Mouse (Mus musculus) embryonic facial prominence, embryonic 10.5 days (tissue): ENCODE data around the gene Nhp2. TPM values are rescaled to one million over a fixed set of nuclear protein-coding genes. Genes with fewer than 3 reads are reported as not detected.

Experiments used
- DNase-seq: peaks from one replicate; pipeline ENCODE4 v3.0.0-alpha.2; 2017; ENCODE audit warnings: low spot score
- H3K27ac ChIP-seq: fragments of 300-500 bp; sonication (generic); replicated peaks from 2 replicates; pipeline ENCODE4 v1.5.1; 2016; ENCODE audit warnings: mild to moderate bottlenecking
- H3K27me3 ChIP-seq: fragments of 300-500 bp; sonication (generic); replicated peaks from 2 replicates; pipeline ENCODE4 v1.6.1; 2016; ENCODE audit warnings: low read depth, mild to moderate bottlenecking; ENCODE audit not compliant: poor library complexity, severe bottlenecking
- H3K36me3 ChIP-seq: fragments of 300-500 bp; sonication (generic); replicated peaks from 2 replicates; pipeline ENCODE4 v1.6.1; 2016; ENCODE audit warnings: mild to moderate bottlenecking, moderate library complexity
- H3K4me1 ChIP-seq: fragments of 300-500 bp; sonication (generic); 2 replicates; pipeline ENCODE4 v1.6.1; 2016
- H3K4me3 ChIP-seq: fragments of 300-500 bp; sonication (generic); 2 replicates; pipeline ENCODE4 v1.5.1; 2016; ENCODE audit warnings: mild to moderate bottlenecking, moderate library complexity
- H3K9me3 ChIP-seq: fragments of 300-500 bp; sonication (generic); 2 replicates; pipeline ENCODE4 v1.6.1; 2016; ENCODE audit warnings: mild to moderate bottlenecking
- WGBS: fragments of 180-500 bp; shearing (Covaris S2); methylation state at CpG from one replicate; pipeline ENCODE4 v1.1.7; 2016; 5-methylcytosine and 5-hydroxymethylcytosine counted together
- polyA plus RNA-seq: library from polyadenylated mRNA; unstranded; fragments of >200 nt; fragmentation: Nextera tagmentation; extraction: Ambion mirVana; gene quantifications from 2 replicates; pipeline ENCODE4 v1.2.1, GENCODE M21; 2016

Nhp2 gene
- polyA plus RNA-seq, 1 experiment from 2014 or later: 260 TPM

GRCm38 (mm10) chr11:51591168-51591567 is 28.4 kb upstream of the Nhp2 start:
- H3K36me3 ChIP-seq: peaks cover 100% of the 10 kb centered on the region

GRCm38 (mm10) chr11:51591915-51592314 is 27.6 kb upstream of the Nhp2 start:
- no peak for DNase-seq
- Histone ChIP-seq H3K27ac (no peak overlapping the region), H3K4me3 (no peak overlapping the region), H3K4me1 (no peaks in the 10 kb centered on the region), H3K36me3 (peaks cover 100% of the 10 kb centered on the region), H3K9me3 (0 out of 2 replicates have a peak, but pooled peaks cover 4% of the 10 kb centered on the region), H3K27me3 (no peaks in the 10 kb centered on the region)
- WGBS: 94% methylated on average over 7 of the region's 7 CpGs

More at GRCm38 (mm10) chr11:51591168-51591567, 28.4 kb upstream of the Nhp2 start:
- no peak overlapping the region for H3K4me3 ChIP-seq
- no peaks in the 10 kb centered on the region for H3K27me3 ChIP-seq
- no peak for DNase-seq
- 81% methylated on average over 7 of the region's 7 CpGs for WGBS
- H3K9me3 ChIP-seq: 0 out of 2 replicates have a peak, but pooled peaks cover 4% of the 10 kb centered on the region
- peaks cover 2% of the 10 kb centered on the region for H3K4me1 ChIP-seq
- H3K27ac ChIP-seq: no peak overlapping the region

- H3K4me3 ChIP-seq: no peak overlapping the region
- H3K4me1 ChIP-seq: no peaks in the 10 kb centered on the region
- 0 out of 2 replicates have a peak, but pooled peaks cover 4% of the 10 kb centered on the region for H3K9me3 ChIP-seq
- no peak for DNase-seq
- no peaks in the 10 kb centered on the region for H3K27me3 ChIP-seq
- peaks cover 100% of the 10 kb centered on the region for H3K36me3 ChIP-seq
- 94% methylated on average over 4 of the region's 4 CpGs for WGBS
- no peak overlapping the region for H3K27ac ChIP-seq
Observed at GRCm38 (mm10) chr11:51593368-51593767, 26.2 kb upstream of the Nhp2 start.

GRCm38 (mm10) chr11:51593849-51594248 is 25.7 kb upstream of the Nhp2 start:
- Histone ChIP-seq H3K4me3 (no peak overlapping the region), H3K27ac (no peak overlapping the region), H3K27me3 (no peaks in the 10 kb centered on the region), H3K9me3 (0 out of 2 replicates have a peak, but pooled peaks cover 4% of the 10 kb centered on the region), H3K36me3 (peaks cover 100% of the 10 kb centered on the region), H3K4me1 (no peaks in the 10 kb centered on the region)
- no peak for DNase-seq
- WGBS: 92% methylated on average over 6 of the region's 6 CpGs

- Histone ChIP-seq H3K27ac (no peak overlapping the region), H3K4me3 (no peak overlapping the region), H3K36me3 (peaks cover 100% of the 10 kb centered on the region), H3K27me3 (no peaks in the 10 kb centered on the region), H3K4me1 (no peaks in the 10 kb centered on the region), H3K9me3 (no peaks in the 10 kb centered on the region)
- DNase-seq: no peak
- 78% methylated on average over 3 of the region's 3 CpGs for WGBS
Observed at GRCm38 (mm10) chr11:51594715-51595350, 24.7 kb upstream of the Nhp2 start.

- Histone ChIP-seq H3K4me1 (no peaks in the 10 kb centered on the region), H3K9me3 (no peaks in the 10 kb centered on the region), H3K27me3 (no peaks in the 10 kb centered on the region), H3K27ac (no peak overlapping the region), H3K36me3 (peaks cover 100% of the 10 kb centered on the region), H3K4me3 (no peak overlapping the region)
- WGBS: 96% methylated on average over 1 of the region's 1 CpGs
- no peak for DNase-seq
Observed at GRCm38 (mm10) chr11:51595459-51596083, 24.0 kb upstream of the Nhp2 start.

- H3K27ac ChIP-seq: no peak overlapping the region
- no peak overlapping the region for H3K4me3 ChIP-seq
- WGBS: 83% methylated on average over 2 of the region's 2 CpGs
- DNase-seq: no peak
- no peaks in the 10 kb centered on the region for H3K27me3 ChIP-seq
- no peaks in the 10 kb centered on the region for H3K9me3 ChIP-seq
- H3K36me3 ChIP-seq: peaks cover 100% of the 10 kb centered on the region
- peaks cover 11% of the 10 kb centered on the region for H3K4me1 ChIP-seq
Observed at GRCm38 (mm10) chr11:51597553-51597952, 22.0 kb upstream of the Nhp2 start.

GRCm38 (mm10) chr11:51602253-51602652 is 17.3 kb upstream of the Nhp2 start:
- no peak for DNase-seq
- WGBS: 93% methylated on average over 3 of the region's 3 CpGs

GRCm38 (mm10) chr11:51605602-51606446 is 13.7 kb upstream of the Nhp2 start:
- peak overlapping the region; percentile 100 for H3K4me3 ChIP-seq
- DNase-seq: peak; percentile 86
- H3K36me3 ChIP-seq: peaks cover 55% of the 10 kb centered on the region
- peak overlapping the region; percentile 100 for H3K27ac ChIP-seq
- H3K9me3 ChIP-seq: no peaks in the 10 kb centered on the region
- peaks cover 43% of the 10 kb centered on the region for H3K4me1 ChIP-seq
- under 1% methylated on average over 81 of the region's 81 CpGs for WGBS
- H3K27me3 ChIP-seq: no peaks in the 10 kb centered on the region

More at GRCm38 (mm10) chr11:51602253-51602652, 17.3 kb upstream of the Nhp2 start:
- H3K36me3 ChIP-seq: peaks cover 91% of the 10 kb centered on the region
- H3K27ac ChIP-seq: no peak overlapping the region
- peaks cover 37% of the 10 kb centered on the region for H3K4me1 ChIP-seq
- peak overlapping the region; percentile 11; the same call in 1 of the 2 replicates for H3K4me3 ChIP-seq
- H3K9me3 ChIP-seq: no peaks in the 10 kb centered on the region
- H3K27me3 ChIP-seq: no peaks in the 10 kb centered on the region

GRCm38 (mm10) chr11:51606447-51607095 is 13.0 kb upstream of the Nhp2 start, which contains the start of gene Hnrnpab:
Gene Hnrnpab, minus strand, starts transcription at chr11:51606847.
- no peaks in the 10 kb centered on the region for H3K27me3 ChIP-seq
- H3K4me3 ChIP-seq: peak within 1 kb of the TSS; percentile 100
- peak; percentile 97 for DNase-seq
- H3K36me3 ChIP-seq: peaks cover 48% of the 10 kb centered on the region
- H3K9me3 ChIP-seq: no peaks in the 10 kb centered on the region
- WGBS: under 1% methylated on average over 91 of the region's 91 CpGs
- peaks cover 41% of the 10 kb centered on the region for H3K4me1 ChIP-seq
- H3K27ac ChIP-seq: peak within 1 kb of the TSS; percentile 100

- Histone ChIP-seq H3K27ac (peak overlapping the region; percentile 100), H3K4me1 (peaks cover 36% of the 10 kb centered on the region), H3K27me3 (no peaks in the 10 kb centered on the region), H3K9me3 (no peaks in the 10 kb centered on the region), H3K36me3 (peaks cover 41% of the 10 kb centered on the region), H3K4me3 (peak overlapping the region; percentile 100)
- DNase-seq: no peak
- WGBS: 13% methylated on average over 15 of the region's 15 CpGs
Observed at GRCm38 (mm10) chr11:51607096-51607738, 12.3 kb upstream of the Nhp2 start.
